Mouse (Mus musculus) kidney, postnatal 0 days (tissue): ENCODE measurements at regions not wholly inside any gene's neighbourhood (a gene's known extent, or its start where the extent isn't known, plus 50 kb on each side); places are given as distances from the start of the nearest gene placed in this dataset.
A peak's percentile ranks its signal among the peaks of the same experiment; 100 is the strongest.

Experiments used
- ATAC-seq: fragments of 200-750 bp; cut with Nextera tagmentation; replicated peaks from 2 replicates; pipeline ENCODE4 v1.8.0; 2017; ENCODE audit warnings: low read depth, moderate number of reproducible peaks, moderate TSS enrichment, moderate library complexity; ENCODE audit not compliant: low FRiP score
- DNase-seq: peaks from one replicate; pipeline ENCODE4 v3.0.0-alpha.2; 2016; ENCODE audit warnings: low spot score
- H3K27ac ChIP-seq: fragments of 300-500 bp; sonication (generic); 2 replicates; pipeline ENCODE4 v1.5.1; 2014; ENCODE audit warnings: mild to moderate bottlenecking
- H3K27me3 ChIP-seq: fragments of 300-500 bp; sonication (generic); 2 replicates; pipeline ENCODE4 v1.6.1; 2014; ENCODE audit warnings: low read length, mixed read lengths; ENCODE audit not compliant: insufficient read depth
- H3K36me3 ChIP-seq: fragments of 300-500 bp; sonication (generic); 2 replicates; pipeline ENCODE4 v1.6.1; 2014; ENCODE audit warnings: low read length, mixed read lengths; ENCODE audit not compliant: insufficient read depth
- H3K4me1 ChIP-seq: fragments of 300-500 bp; sonication (generic); replicated peaks from 2 replicates; pipeline ENCODE4 v1.6.1; 2014; ENCODE audit warnings: antibody characterized with exemption, low read length, mixed read lengths; ENCODE audit not compliant: insufficient read depth
- H3K4me2 ChIP-seq: fragments of 300-500 bp; sonication (generic); 2 replicates; pipeline ENCODE4 v1.6.1; 2014; ENCODE audit warnings: mild to moderate bottlenecking, low read length, moderate library complexity, mixed read lengths
- H3K4me3 ChIP-seq: fragments of 300-500 bp; sonication (generic); replicated peaks from 2 replicates; pipeline ENCODE4 v1.5.1; 2014; ENCODE audit warnings: low read depth, low read length
- H3K9ac ChIP-seq: fragments of 300-500 bp; sonication (generic); 2 replicates; pipeline ENCODE4 v1.6.1; 2014; ENCODE audit warnings: low read depth, low read length
- H3K9me3 ChIP-seq: fragments of 300-500 bp; sonication (generic); replicated peaks from 2 replicates; pipeline ENCODE4 v1.6.1; 2016; ENCODE audit warnings: low read length, inconsistent platforms, mixed read lengths
- CTCF ChIP-seq: IDR thresholded peaks from 2 replicates; pipeline ENCODE4 v1.5.1; 2016; ENCODE audit warnings: antibody characterized with exemption, low read depth, mild to moderate bottlenecking, moderate library complexity
- WGBS: fragments of 180-500 bp; shearing (Covaris S2); extraction: QIAGEN DNeasy Blood & Tissue Kit; methylation state at CpG from one replicate; pipeline ENCODE4 v1.1.7; 2014; 5-methylcytosine and 5-hydroxymethylcytosine counted together

DNA sequence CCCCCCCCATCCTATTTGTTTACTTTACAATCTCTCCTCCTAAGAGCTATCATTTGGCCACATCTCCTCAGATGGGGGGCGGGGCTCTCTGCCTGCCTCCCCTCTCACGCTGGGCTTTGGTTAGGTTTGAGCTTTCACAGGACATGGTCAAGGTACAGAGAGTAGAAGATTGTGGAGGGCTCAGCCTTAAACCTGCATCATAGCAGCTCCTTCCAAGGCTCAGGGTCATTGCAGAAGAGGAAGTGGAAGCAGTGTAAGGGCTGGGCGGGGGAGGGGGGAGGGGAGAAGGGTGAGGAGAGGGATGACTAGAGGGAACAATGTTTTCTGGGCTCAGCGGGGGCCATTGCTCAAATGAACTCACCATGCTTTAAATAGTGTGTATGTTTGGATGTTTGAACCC is 51.7 kb upstream of the Mphosph6 start:
- H3K4me2 ChIP-seq = no peak overlapping the region
- H3K9ac ChIP-seq = no peak overlapping the region
- no peaks in the 10 kb centered on the region for H3K9me3 ChIP-seq
- no peaks in the 10 kb centered on the region for H3K36me3 ChIP-seq
- no peak overlapping the region for H3K4me3 ChIP-seq
- WGBS = 52% methylated on average over 4 of the region's 4 CpGs
- no peak overlapping the region for H3K27ac ChIP-seq
- no peaks in the 10 kb centered on the region for H3K27me3 ChIP-seq
- no peak for DNase-seq
- ATAC-seq = no peak
- peaks cover 4% of the 10 kb centered on the region; the same call in 1 of the 2 replicates for H3K4me1 ChIP-seq
- no peak for TF ChIP-seq CTCF

DNA sequence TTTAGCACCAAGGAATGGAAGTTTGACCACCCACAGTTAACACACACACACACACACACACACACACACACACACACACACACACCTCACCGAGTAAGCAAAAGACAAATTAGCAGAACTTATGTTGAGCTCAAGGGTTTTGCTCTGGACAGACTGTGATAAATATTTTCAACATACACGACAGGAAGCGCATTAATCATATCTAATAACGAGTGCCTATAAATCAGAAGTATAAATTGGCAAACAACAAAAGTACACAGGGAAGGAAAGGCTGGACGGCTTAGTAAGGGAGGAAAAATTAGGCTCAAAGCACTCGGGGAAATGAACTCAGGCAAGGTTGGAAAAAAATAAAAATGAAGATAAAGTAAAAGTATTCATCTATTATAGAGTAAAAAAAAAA is 50.8 kb upstream of the Mphosph6 start:
- Histone ChIP-seq H3K4me1 (peaks cover 4% of the 10 kb centered on the region; the same call in 1 of the 2 replicates), H3K4me3 (no peak overlapping the region), H3K9me3 (no peaks in the 10 kb centered on the region), H3K27ac (no peak overlapping the region), H3K36me3 (no peaks in the 10 kb centered on the region), H3K27me3 (no peaks in the 10 kb centered on the region), H3K9ac (no peak overlapping the region), H3K4me2 (no peak overlapping the region)
- DNase-seq (peak; percentile 71), ATAC-seq (no peak)
- WGBS = 51% methylated on average over 6 of the region's 6 CpGs
- no peak for TF ChIP-seq CTCF
